Mouse (Mus musculus): Measurements from ENCODE around the gene Osbpl9. TPM values are rescaled to one million over a fixed set of nuclear protein-coding genes. Genes with fewer than 3 reads are reported as not detected.

Gene Osbpl9
- polyA plus RNA-seq, 1 experiment from 2014 or later: 52.0 TPM

- Histone ChIP-seq H3K27me3 (ENCODE audit: control insufficient read depth, insufficient read depth, low read length) (no peaks in the 10 kb centered on the region; the same call in 1 of the 2 replicates), H3K4me2 (ENCODE audit: low read length) (no peak overlapping the region), H3K36me3 (ENCODE audit: control insufficient read depth, insufficient read depth, low read length) (peaks cover 20% of the 10 kb centered on the region), H3K9me3 (ENCODE audit: control insufficient read depth, low read length) (no peaks in the 10 kb centered on the region), H3K27ac (replicated peaks in 1 of 2; ENCODE audit: control insufficient read depth in 1 of 2, insufficient read depth in 1 of 2, low read depth in 2 of 2, low read length in 2 of 2) (peak overlapping the region; percentile 2 to 49; a peak in 1 of 4 replicates), H3K9ac (ENCODE audit: low read length) (no peak overlapping the region), H3K4me1 (ENCODE audit: control insufficient read depth in 2 of 2, insufficient read depth in 2 of 2, low read length in 2 of 2) (peaks cover 10 to 23% of the 10 kb centered on the region in 2 experiments), H3K4me3 (ENCODE audit: control insufficient read depth in 1 of 2, insufficient read depth in 1 of 2, low read depth in 1 of 2, low read length in 2 of 2) (no peak overlapping the region)
- peak; percentile 59; the same call in 1 of the 2 replicates for ATAC-seq (ENCODE audit: insufficient number of reproducible peaks, insufficient read depth, low FRiP score, low read depth)
- WGBS: 22% methylated on average over 2 of the region's 2 CpGs
Observed at GRCm38 (mm10) chr4:109094269-109094668, 107.8 kb downstream of the Osbpl9 start.

- no peak overlapping the region for H3K4me2 ChIP-seq (ENCODE audit: low read length)
- peaks cover 10 to 23% of the 10 kb centered on the region in 2 experiments for H3K4me1 ChIP-seq (ENCODE audit: control insufficient read depth in 2 of 2, insufficient read depth in 2 of 2, low read length in 2 of 2)
- 84% methylated on average over 5 of the region's 5 CpGs for WGBS
- peaks cover 14% of the 10 kb centered on the region for H3K36me3 ChIP-seq (ENCODE audit: control insufficient read depth, insufficient read depth, low read length)
- H3K9me3 ChIP-seq (ENCODE audit: control insufficient read depth, low read length): no peaks in the 10 kb centered on the region
- H3K27me3 ChIP-seq (ENCODE audit: control insufficient read depth, insufficient read depth, low read length): no peaks in the 10 kb centered on the region; the same call in 1 of the 2 replicates
- no peak overlapping the region for H3K4me3 ChIP-seq (ENCODE audit: control insufficient read depth in 1 of 2, insufficient read depth in 1 of 2, low read depth in 1 of 2, low read length in 2 of 2)
- no peak overlapping the region for H3K27ac ChIP-seq (replicated peaks in 1 of 2; ENCODE audit: control insufficient read depth in 1 of 2, insufficient read depth in 1 of 2, low read depth in 2 of 2, low read length in 2 of 2)
- no peak overlapping the region for H3K9ac ChIP-seq (ENCODE audit: low read length)
- ATAC-seq (ENCODE audit: insufficient number of reproducible peaks, insufficient read depth, low FRiP score, low read depth): no peak
Observed at GRCm38 (mm10) chr4:109092344-109092743, 109.7 kb downstream of the Osbpl9 start.

- ATAC-seq (ENCODE audit: insufficient number of reproducible peaks, insufficient read depth, low FRiP score, low read depth): no peak
Observed at GRCm38 (mm10) chr4:109091241-109091777, 110.8 kb downstream of the Osbpl9 start.

GRCm38 (mm10) chr4:109089999-109090398 is 112.1 kb downstream of the Osbpl9 start:
- H3K36me3 ChIP-seq (ENCODE audit: control insufficient read depth, insufficient read depth, low read length): peaks cover 20% of the 10 kb centered on the region
- no peaks in the 10 kb centered on the region for H3K9me3 ChIP-seq (ENCODE audit: control insufficient read depth, low read length)
- H3K27me3 ChIP-seq (ENCODE audit: control insufficient read depth, insufficient read depth, low read length): no peaks in the 10 kb centered on the region; the same call in 1 of the 2 replicates
- no peak overlapping the region for H3K4me3 ChIP-seq (ENCODE audit: control insufficient read depth in 1 of 2, insufficient read depth in 1 of 2, low read depth in 1 of 2, low read length in 2 of 2)
- no peak overlapping the region for H3K27ac ChIP-seq (replicated peaks in 1 of 2; ENCODE audit: control insufficient read depth in 1 of 2, insufficient read depth in 1 of 2, low read depth in 2 of 2, low read length in 2 of 2)
- H3K4me1 ChIP-seq (ENCODE audit: control insufficient read depth in 2 of 2, insufficient read depth in 2 of 2, low read length in 2 of 2): peaks cover 10 to 17% of the 10 kb centered on the region in 2 experiments
- H3K9ac ChIP-seq (ENCODE audit: low read length): no peak overlapping the region
- H3K4me2 ChIP-seq (ENCODE audit: low read length): no peak overlapping the region
- 23% methylated on average over 6 of the region's 6 CpGs for WGBS
- ATAC-seq (ENCODE audit: insufficient number of reproducible peaks, insufficient read depth, low FRiP score, low read depth): no peak

More at GRCm38 (mm10) chr4:109091241-109091777, 110.8 kb downstream of the Osbpl9 start:
- H3K9ac ChIP-seq (ENCODE audit: low read length): no peak overlapping the region
- peaks cover 13% of the 10 kb centered on the region for H3K36me3 ChIP-seq (ENCODE audit: control insufficient read depth, insufficient read depth, low read length)
- no peaks in the 10 kb centered on the region; the same call in 1 of the 2 replicates for H3K27me3 ChIP-seq (ENCODE audit: control insufficient read depth, insufficient read depth, low read length)
- no peak overlapping the region for H3K4me2 ChIP-seq (ENCODE audit: low read length)
- H3K4me3 ChIP-seq (ENCODE audit: control insufficient read depth in 1 of 2, insufficient read depth in 1 of 2, low read depth in 1 of 2, low read length in 2 of 2): no peak overlapping the region
- no peaks in the 10 kb centered on the region for H3K9me3 ChIP-seq (ENCODE audit: control insufficient read depth, low read length)
- WGBS: 85% methylated on average over 8 of the region's 8 CpGs
- no peak overlapping the region for H3K27ac ChIP-seq (replicated peaks in 1 of 2; ENCODE audit: control insufficient read depth in 1 of 2, insufficient read depth in 1 of 2, low read depth in 2 of 2, low read length in 2 of 2)
- peaks cover 10 to 23% of the 10 kb centered on the region in 2 experiments for H3K4me1 ChIP-seq (ENCODE audit: control insufficient read depth in 2 of 2, insufficient read depth in 2 of 2, low read length in 2 of 2)

- Histone ChIP-seq H3K9me3 (ENCODE audit: control insufficient read depth, low read length) (no peaks in the 10 kb centered on the region), H3K36me3 (ENCODE audit: control insufficient read depth, insufficient read depth, low read length) (peaks cover 23% of the 10 kb centered on the region), H3K27ac (replicated peaks in 1 of 2; ENCODE audit: control insufficient read depth in 1 of 2, insufficient read depth in 1 of 2, low read depth in 2 of 2, low read length in 2 of 2) (no peak overlapping the region), H3K4me2 (ENCODE audit: low read length) (no peak overlapping the region), H3K27me3 (ENCODE audit: control insufficient read depth, insufficient read depth, low read length) (no peaks in the 10 kb centered on the region; the same call in 1 of the 2 replicates), H3K9ac (ENCODE audit: low read length) (no peak overlapping the region), H3K4me3 (ENCODE audit: control insufficient read depth in 1 of 2, insufficient read depth in 1 of 2, low read depth in 1 of 2, low read length in 2 of 2) (no peak overlapping the region), H3K4me1 (ENCODE audit: control insufficient read depth in 2 of 2, insufficient read depth in 2 of 2, low read length in 2 of 2) (peaks cover 7 to 9% of the 10 kb centered on the region in 2 experiments)
- 90% methylated on average over 5 of the region's 5 CpGs for WGBS
- ATAC-seq (ENCODE audit: insufficient number of reproducible peaks, insufficient read depth, low FRiP score, low read depth): no peak
Observed at GRCm38 (mm10) chr4:109089171-109089570, 112.9 kb downstream of the Osbpl9 start.

GRCm38 (mm10) chr4:109080118-109080517 is 122.0 kb downstream of the Osbpl9 start:
- H3K4me3 ChIP-seq (ENCODE audit: control insufficient read depth in 1 of 2, insufficient read depth in 1 of 2, low read depth in 1 of 2, low read length in 2 of 2): no peak overlapping the region
- 86% methylated on average over 5 of the region's 5 CpGs for WGBS
- no peak overlapping the region for H3K27ac ChIP-seq (replicated peaks in 1 of 2; ENCODE audit: control insufficient read depth in 1 of 2, insufficient read depth in 1 of 2, low read depth in 2 of 2, low read length in 2 of 2)
- H3K36me3 ChIP-seq (ENCODE audit: control insufficient read depth, insufficient read depth, low read length): peaks cover 61% of the 10 kb centered on the region
- no peak overlapping the region for H3K4me2 ChIP-seq (ENCODE audit: low read length)
- H3K4me1 ChIP-seq (ENCODE audit: control insufficient read depth in 2 of 2, insufficient read depth in 2 of 2, low read length in 2 of 2): no peaks in the 10 kb centered on the region
- ATAC-seq (ENCODE audit: insufficient number of reproducible peaks, insufficient read depth, low FRiP score, low read depth): no peak
- H3K27me3 ChIP-seq (ENCODE audit: control insufficient read depth, insufficient read depth, low read length): no peaks in the 10 kb centered on the region
- no peak overlapping the region for H3K9ac ChIP-seq (ENCODE audit: low read length)
- no peaks in the 10 kb centered on the region for H3K9me3 ChIP-seq (ENCODE audit: control insufficient read depth, low read length)

- Histone ChIP-seq H3K9me3 (ENCODE audit: control insufficient read depth, low read length) (no peaks in the 10 kb centered on the region), H3K4me1 (ENCODE audit: control insufficient read depth in 2 of 2, insufficient read depth in 2 of 2, low read length in 2 of 2) (no peaks in the 10 kb centered on the region), H3K27ac (replicated peaks in 1 of 2; ENCODE audit: control insufficient read depth in 1 of 2, insufficient read depth in 1 of 2, low read depth in 2 of 2, low read length in 2 of 2) (no peak overlapping the region), H3K36me3 (ENCODE audit: control insufficient read depth, insufficient read depth, low read length) (peaks cover 61% of the 10 kb centered on the region), H3K4me3 (ENCODE audit: control insufficient read depth in 1 of 2, insufficient read depth in 1 of 2, low read depth in 1 of 2, low read length in 2 of 2) (no peak overlapping the region), H3K27me3 (ENCODE audit: control insufficient read depth, insufficient read depth, low read length) (no peaks in the 10 kb centered on the region), H3K9ac (ENCODE audit: low read length) (no peak overlapping the region), H3K4me2 (ENCODE audit: low read length) (no peak overlapping the region)
- WGBS: 87% methylated on average over 3 of the region's 3 CpGs
- ATAC-seq (ENCODE audit: insufficient number of reproducible peaks, insufficient read depth, low FRiP score, low read depth): no peak
Observed at GRCm38 (mm10) chr4:109079676-109080075, 122.4 kb downstream of the Osbpl9 start.

DNA sequence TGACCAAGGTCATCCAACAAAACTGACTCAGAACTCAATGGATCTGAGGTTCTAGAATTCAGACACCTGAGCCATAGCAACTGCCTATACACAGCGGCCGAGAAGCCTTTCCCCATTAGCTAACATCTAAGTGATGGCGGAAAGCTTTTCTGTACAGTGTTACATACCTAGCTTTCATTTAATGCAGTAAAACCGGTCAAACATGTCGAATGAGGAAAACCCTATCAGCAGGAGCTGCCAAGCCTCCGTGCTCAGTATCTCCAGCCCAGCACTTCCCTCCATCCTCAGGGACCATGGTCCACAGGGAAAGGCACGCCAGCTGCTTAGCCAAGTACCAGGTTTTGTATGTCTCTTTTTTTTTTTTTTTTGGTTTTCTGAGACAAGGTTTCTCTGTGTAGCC is 123.1 kb downstream of the Osbpl9 start:
- no peak for ATAC-seq (ENCODE audit: insufficient number of reproducible peaks, insufficient read depth, low FRiP score, low read depth)
- Histone ChIP-seq H3K27ac (replicated peaks in 1 of 2; ENCODE audit: control insufficient read depth in 1 of 2, insufficient read depth in 1 of 2, low read depth in 2 of 2, low read length in 2 of 2) (no peak overlapping the region), H3K9ac (ENCODE audit: low read length) (no peak overlapping the region), H3K27me3 (ENCODE audit: control insufficient read depth, insufficient read depth, low read length) (no peaks in the 10 kb centered on the region), H3K36me3 (ENCODE audit: control insufficient read depth, insufficient read depth, low read length) (peaks cover 57% of the 10 kb centered on the region), H3K4me1 (ENCODE audit: control insufficient read depth in 2 of 2, insufficient read depth in 2 of 2, low read length in 2 of 2) (no peaks in the 10 kb centered on the region), H3K4me3 (ENCODE audit: control insufficient read depth in 1 of 2, insufficient read depth in 1 of 2, low read depth in 1 of 2, low read length in 2 of 2) (no peak overlapping the region), H3K9me3 (ENCODE audit: control insufficient read depth, low read length) (no peaks in the 10 kb centered on the region), H3K4me2 (ENCODE audit: low read length) (no peak overlapping the region)
- whole genome bisulfite sequencing: 89% methylated on average over 7 of the region's 7 CpGs
